Mouse (Mus musculus): ENCODE results near the gene Map4k4. TPM values are rescaled to one million over a fixed set of nuclear protein-coding genes. Genes with fewer than 3 reads are reported as not detected.

Map4k4 gene
- total RNA-seq, 2 experiments from 2014 or later: 200 to 208 TPM

Other genes starting within 250 kb of the Map4k4 start
- under 1 TPM; 0.56 to 0.98 TPM for gene Creg2, start 249.4 kb upstream of the Map4k4 start, total RNA-seq (2021)
- under 1 TPM; 0.39 to 0.93 TPM for gene Rfx8, start 179.9 kb upstream of the Map4k4 start, total RNA-seq (2021)
- gene Gm3646, start 95.6 kb upstream of the Map4k4 start, total RNA-seq (2021): not detected
- gene Il1r2, start 173.2 kb downstream of the Map4k4 start, total RNA-seq (2021): under 1 TPM; 0.34 to 0.79 TPM

Measured in adrenal gland, postnatal 4 days (tissue).